Mouse (Mus musculus) heart, adult 2 months (tissue): ENCODE data around the gene Psmd1.

ENCODE experiments used
- CTCF ChIP-seq: fragments of 200-600 bp; IDR thresholded peaks from 2 replicates; pipeline ENCODE4 v1.8.1; 2022; ENCODE audit warnings: antibody characterized with exemption, mild to moderate bottlenecking, moderate library complexity
- EP300 ChIP-seq: fragments of 200-500 bp; IDR thresholded peaks from 2 replicates; pipeline ENCODE4 v1.6.1; 2011; ENCODE audit warnings: low read depth, low read length, control low read depth; ENCODE audit not compliant: insufficient read depth
- POLR2A ChIP-seq: fragments of 200-500 bp; IDR thresholded peaks from 2 replicates; pipeline ENCODE4 v1.6.1; 2011; ENCODE audit warnings: mild to moderate bottlenecking, low read depth, low read length, control low read depth; ENCODE audit not compliant: insufficient read depth

DNA sequence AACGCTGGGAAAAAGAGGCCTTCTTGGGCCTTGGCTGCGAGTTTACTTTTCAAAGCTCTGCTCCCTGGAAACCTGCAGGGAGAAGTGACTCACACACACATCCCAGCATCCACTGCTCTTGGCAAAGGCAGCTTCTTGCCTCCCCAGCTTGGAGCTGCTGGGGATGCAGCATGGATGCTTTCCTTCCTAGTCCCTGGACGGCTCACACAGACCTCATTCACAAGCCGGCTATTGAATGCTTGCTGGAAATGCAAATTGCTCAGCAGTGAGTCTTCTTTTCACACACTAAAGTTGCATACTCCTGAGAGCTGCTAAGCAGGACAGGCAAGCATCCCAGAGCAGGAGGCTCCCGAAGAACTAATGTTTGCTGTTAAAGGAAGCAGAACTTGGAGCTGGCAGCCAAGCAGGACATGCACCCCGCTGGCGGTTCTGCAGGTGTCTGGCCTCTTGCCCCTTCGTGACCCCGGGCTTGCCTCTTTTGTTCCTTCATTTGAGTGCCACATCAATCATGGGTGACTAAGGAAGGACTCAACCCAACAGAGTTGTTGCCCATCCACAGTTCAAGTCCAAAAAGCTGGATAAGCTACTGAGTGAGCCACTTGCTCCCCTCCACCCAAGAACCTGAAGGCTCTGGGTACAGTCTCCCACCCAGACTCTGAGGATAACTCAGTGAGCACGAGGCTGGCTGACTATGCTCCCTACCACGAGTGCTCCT lies 31.8 kb upstream of the Psmd1 start:
- no peak for TF ChIP-seq CTCF
- TF ChIP-seq POLR2A, result no peak
- no peak for TF ChIP-seq EP300
